In genomic region chr5:137745214-137746171, GRCm38 (mm10) we compare ENCODE assay signal across 8 mouse cellular contexts. TPM values are rescaled to one million over a fixed set of nuclear protein-coding genes. Genes with fewer than 3 reads are reported as not detected.
A peak's percentile ranks its signal among the peaks of the same experiment; 100 is the strongest.
DNase-seq lines count a peak whose midpoint lies in the region; ATAC-seq and TF ChIP-seq lines count a peak whose summit lies in the region.

Gene Tsc22d4 (plus strand): TSS chr5:137745730.

- peaks cover 79% of the 10 kb centered on the region for H3K4me1 ChIP-seq in erythroblast, embryonic 14.5 days (ENCODE audit: control insufficient read depth)
- peaks cover 25% of the 10 kb centered on the region for H3K4me1 ChIP-seq in heart, embryonic 11.5 days (ENCODE audit: control insufficient read depth, insufficient read depth, low read length)
- peaks cover 34% of the 10 kb centered on the region for H3K4me1 ChIP-seq in kidney, embryonic 16.5 days (ENCODE audit: insufficient read depth, low read length)
- H3K4me1 ChIP-seq in liver, embryonic 11.5 days (replicated peaks; ENCODE audit: control insufficient read depth, insufficient read depth, low read length), result peaks cover 37% of the 10 kb centered on the region

- no peaks in the 10 kb centered on the region for H3K9me3 ChIP-seq in erythroblast, embryonic 14.5 days (ENCODE audit: control insufficient read depth, low read length)
- no peaks in the 10 kb centered on the region for H3K9me3 ChIP-seq in heart, embryonic 11.5 days (replicated peaks; ENCODE audit: control insufficient read depth, low read length)
- H3K9me3 ChIP-seq in kidney, embryonic 16.5 days (ENCODE audit: low read length), result no peaks in the 10 kb centered on the region
- no peaks in the 10 kb centered on the region for H3K9me3 ChIP-seq in liver, embryonic 11.5 days (ENCODE audit: control insufficient read depth, low read length)

- H3ac ChIP-seq in myocyte (ENCODE audit: control insufficient read depth, insufficient read length), result peak within 1 kb of the TSS; percentile 76

- H3K27me3 ChIP-seq in erythroblast, embryonic 14.5 days (ENCODE audit: control insufficient read depth), result peaks cover 2% of the 10 kb centered on the region; the same call in 1 of the 2 replicates
- H3K27me3 ChIP-seq in heart, embryonic 11.5 days (ENCODE audit: control insufficient read depth, insufficient read depth, low read length), result no peaks in the 10 kb centered on the region
- no peaks in the 10 kb centered on the region for H3K27me3 ChIP-seq in kidney, embryonic 16.5 days (ENCODE audit: insufficient read depth, low read length)
- H3K27me3 ChIP-seq in liver, embryonic 11.5 days (replicated peaks; ENCODE audit: control insufficient read depth, insufficient read depth, low read length), result no peaks in the 10 kb centered on the region
- H3K27me3 ChIP-seq in myocyte (ENCODE audit: control insufficient read depth, insufficient read depth, insufficient read length), result no peaks in the 10 kb centered on the region
- no peaks in the 10 kb centered on the region for H3K27me3 ChIP-seq in splenic B cell, adult 2 months (ENCODE audit: control insufficient read depth, insufficient read depth, low read length, poor library complexity, severe bottlenecking)

- H3K4me3 ChIP-seq in erythroblast, embryonic 14.5 days (replicated peaks), result peak within 1 kb of the TSS; percentile 84
- peak within 1 kb of the TSS; percentile 75 for H3K4me3 ChIP-seq in heart, embryonic 11.5 days (ENCODE audit: low read depth, low read length)
- H3K4me3 ChIP-seq in kidney, embryonic 16.5 days (ENCODE audit: low read length), result peak within 1 kb of the TSS; percentile 72
- peak within 1 kb of the TSS; percentile 92 for H3K4me3 ChIP-seq in liver, embryonic 11.5 days (ENCODE audit: low read depth, low read length)
- H3K4me3 ChIP-seq in myocyte, result peak within 1 kb of the TSS; percentile 97

- ATAC-seq in CD4-positive, CD25-positive, alpha-beta regulatory T cell, adult 4 months, result peak; percentile 77
- ATAC-seq in heart, embryonic 11.5 days (replicated peaks; ENCODE audit: insufficient number of reproducible peaks, low FRiP score, low TSS enrichment), result peak; percentile 83
- ATAC-seq in kidney, embryonic 16.5 days (ENCODE audit: low FRiP score, low TSS enrichment), result peak; percentile 90
- peak; percentile 79 for ATAC-seq in liver, embryonic 11.5 days (replicated peaks; ENCODE audit: low FRiP score)

- peak within 1 kb of the TSS; percentile 94 for H3K9ac ChIP-seq in heart, embryonic 11.5 days (ENCODE audit: low read depth, low read length)
- peak within 1 kb of the TSS; percentile 85 for H3K9ac ChIP-seq in kidney, embryonic 16.5 days (replicated peaks; ENCODE audit: low read length)
- H3K9ac ChIP-seq in liver, embryonic 11.5 days (ENCODE audit: low read depth, low read length), result peak within 1 kb of the TSS; percentile 95

- WGBS in heart, embryonic 11.5 days (ENCODE audit: insufficient replicate concordance), result 5% methylated on average over 28 of the region's 28 CpGs
- WGBS in kidney, embryonic 16.5 days, result 3% methylated on average over 28 of the region's 28 CpGs
- 5% methylated on average over 28 of the region's 28 CpGs for WGBS in liver, embryonic 11.5 days

- peaks cover 27% of the 10 kb centered on the region for H3K79me2 ChIP-seq in myocyte (ENCODE audit: control insufficient read depth, insufficient read depth)

- peak; percentile 80 for DNase-seq in brain, embryonic 18.5 days (ENCODE audit: low read depth, low spot score)
- peak; percentile 91 for DNase-seq in liver, embryonic 11.5 days (ENCODE audit: low spot score)
- DNase-seq in splenic B cell, adult 2 months (ENCODE audit: low read depth, low spot score), result peak; percentile 90

- peak; percentile 80 for TF ChIP-seq POLR2A in myocyte (IDR thresholded peaks at IDR 0.05; ENCODE audit: insufficient read length, low read depth)

- H3K27ac ChIP-seq in heart, embryonic 11.5 days (ENCODE audit: low read depth, low read length), result peak within 1 kb of the TSS; percentile 95
- H3K27ac ChIP-seq in kidney, embryonic 16.5 days (ENCODE audit: low read length), result peak within 1 kb of the TSS; percentile 95
- peak within 1 kb of the TSS; percentile 97 for H3K27ac ChIP-seq in liver, embryonic 11.5 days (ENCODE audit: low read depth, low read length)

- H3K36me3 ChIP-seq in erythroblast, embryonic 14.5 days (ENCODE audit: control insufficient read depth), result peaks cover 27% of the 10 kb centered on the region
- H3K36me3 ChIP-seq in heart, embryonic 11.5 days (ENCODE audit: control insufficient read depth, insufficient read depth, low read length), result no peaks in the 10 kb centered on the region
- no peaks in the 10 kb centered on the region for H3K36me3 ChIP-seq in kidney, embryonic 16.5 days (ENCODE audit: insufficient read depth, low read length)
- H3K36me3 ChIP-seq in liver, embryonic 11.5 days (ENCODE audit: control insufficient read depth, insufficient read depth, low read length), result no peaks in the 10 kb centered on the region; the same call in 1 of the 2 replicates
- H3K36me3 ChIP-seq in myocyte (ENCODE audit: control insufficient read depth, insufficient read depth), result no peaks in the 10 kb centered on the region
- no peaks in the 10 kb centered on the region for H3K36me3 ChIP-seq in splenic B cell, adult 2 months (ENCODE audit: control insufficient read depth, insufficient read depth, low read length, poor library complexity, severe bottlenecking)

- peak within 1 kb of the TSS; percentile 87 for H3K4me2 ChIP-seq in heart, embryonic 11.5 days
- peak within 1 kb of the TSS; percentile 99 for H3K4me2 ChIP-seq in kidney, embryonic 16.5 days (replicated peaks; ENCODE audit: low read depth, low read length)
- H3K4me2 ChIP-seq in liver, embryonic 11.5 days, result peak within 1 kb of the TSS; percentile 100
- peak within 1 kb of the TSS; percentile 94 for H3K4me2 ChIP-seq in myocyte (ENCODE audit: low read depth)

TF ChIP-seq in myocyte, 11 proteins besides CTCF, POLR2A, EP300 and RAD21:
- TF ChIP-seq POLR2AphosphoS2 (IDR thresholded peaks at IDR 0.05; ENCODE audit: insufficient read length, low read depth) (peak; percentile 71), MAX (IDR thresholded peaks at IDR 0.05; ENCODE audit: low read depth) (no peak), MYOD1 (IDR thresholded peaks at IDR 0.05; ENCODE audit: control insufficient read depth in 1 of 3, insufficient read length in 2 of 3, low read depth in 2 of 3) (peak in 2 of 3 experiments; percentile 44 to 70), MYOG (IDR thresholded peaks at IDR 0.05; ENCODE audit: control insufficient read depth in 1 of 3, insufficient read depth in 1 of 3, insufficient read length in 2 of 3, low read depth in 2 of 3) (peak in 2 of 3 experiments; percentile 76 to 86), REST (IDR thresholded peaks at IDR 0.05; ENCODE audit: insufficient read depth, insufficient read length) (no peak), CEBPB (IDR thresholded peaks at IDR 0.05; ENCODE audit: insufficient read depth, poor library complexity, severe bottlenecking) (no peak), E2F4 (IDR thresholded peaks at IDR 0.05; ENCODE audit: insufficient read depth) (no peak), USF1 (IDR thresholded peaks at IDR 0.05; ENCODE audit: low read depth) (peak; percentile 52), TCF3 (IDR thresholded peaks at IDR 0.05; ENCODE audit: insufficient read length, low read depth) (peak; percentile 7), SRF (IDR thresholded peaks at IDR 0.05; ENCODE audit: control insufficient read depth, insufficient read length, low read depth) (no peak), TCF12 (IDR thresholded peaks at IDR 0.05; ENCODE audit: insufficient read depth, poor library complexity, severe bottlenecking) (no peak)

RNA-seq across cellular contexts. Expression of gene Tsc22d4, which starts in this region (rescaled TPM):
- 10 to 100 TPM; 49.6 to 62.4 TPM for polyA plus RNA-seq in CD4-positive, CD25-positive, alpha-beta regulatory T cell, adult 4 months (2017; shearing (Covaris generic))
- 53.9 and 58.8 TPM in 2 replicates for polyA plus RNA-seq in erythroblast, embryonic 14.5 days (2012)
- polyA plus RNA-seq in heart, embryonic 11.5 days (2014; fragmentation: Nextera tagmentation; extraction: Ambion mirVana), result 139 and 147 TPM in 2 replicates
- polyA plus RNA-seq in kidney, embryonic 16.5 days (2015; fragmentation: Nextera tagmentation; extraction: Ambion mirVana), result 126 and 129 TPM in 2 replicates
- 129 and 134 TPM in 2 replicates for polyA plus RNA-seq in liver, embryonic 11.5 days (2014; fragmentation: Nextera tagmentation; extraction: Ambion mirVana)
- 48.1 TPM for polyA plus RNA-seq in myocyte (2012; fragmentation: generic; extraction: Trizol)

Comparison
In these comparisons a context has a peak if more than half of its experiments do, and no peak if none do; other contexts are left out.
1. Peak in every context shown above with its lines: DNase-seq, ATAC-seq, H3K4me3 ChIP-seq and H3K27ac ChIP-seq.